Mouse (Mus musculus) right cerebral cortex, postnatal 4 days (tissue): ENCODE results near the gene Phf24.

ENCODE experiments used
- DNase-seq: peaks from one replicate; pipeline ENCODE4 v3.0.0-alpha.2; 2022

Phf24 gene

GRCm38 (mm10) chr4:42915311-42915710 is 1.1 kb upstream of the Phf24 start:
- DNase-seq, result no peak

GRCm38 (mm10) chr4:42915966-42916365 is 494 bp upstream of the Phf24 start:
- DNase-seq, result no peak

GRCm38 (mm10) chr4:42917402-42917774 is 928 bp downstream of the Phf24 start:
- peak; percentile 40 for DNase-seq

GRCm38 (mm10) chr4:42920726-42921125 is 4.3 kb downstream of the Phf24 start:
- DNase-seq, result no peak

- DNase-seq, result no peak
These were observed 5.1 kb downstream of the Phf24 start for GRCm38 (mm10) chr4:42921536-42921935.

- DNase-seq, result no peak
These were observed 5.6 kb downstream of the Phf24 start for GRCm38 (mm10) chr4:42922056-42922455.

GRCm38 (mm10) chr4:42922461-42922860 is 6.0 kb downstream of the Phf24 start:
- DNase-seq, result no peak

- DNase-seq, result no peak
These were observed 7.7 kb downstream of the Phf24 start for GRCm38 (mm10) chr4:42924095-42924710.

- no peak for DNase-seq
These were observed 11.7 kb downstream of the Phf24 start for GRCm38 (mm10) chr4:42928209-42928608.

GRCm38 (mm10) chr4:42928952-42929351 is 12.5 kb downstream of the Phf24 start:
- no peak for DNase-seq

GRCm38 (mm10) chr4:42932229-42932969 is 15.9 kb downstream of the Phf24 start:
- DNase-seq, result no peak

GRCm38 (mm10) chr4:42933630-42934029 is 17.2 kb downstream of the Phf24 start:
- DNase-seq, result no peak

- no peak for DNase-seq
These were observed 24.9 kb downstream of the Phf24 start for GRCm38 (mm10) chr4:42941396-42941795.

- no peak for DNase-seq
These were observed 26.9 kb downstream of the Phf24 start for GRCm38 (mm10) chr4:42943341-42943740.

GRCm38 (mm10) chr4:42944185-42944584 is 27.7 kb downstream of the Phf24 start:
- DNase-seq, result no peak

GRCm38 (mm10) chr4:42945043-42945442 is 28.6 kb downstream of the Phf24 start:
- DNase-seq, result no peak

GRCm38 (mm10) chr4:42945445-42945844 is 29.0 kb downstream of the Phf24 start:
- no peak for DNase-seq

- peak; percentile 84 for DNase-seq
These were observed 29.5 kb downstream of the Phf24 start for GRCm38 (mm10) chr4:42945952-42946351.

GRCm38 (mm10) chr4:42946733-42947290 is 30.4 kb downstream of the Phf24 start:
- peak; percentile 93 for DNase-seq

- DNase-seq, result no peak
These were observed 32.1 kb downstream of the Phf24 start for GRCm38 (mm10) chr4:42948527-42948926.

- no peak for DNase-seq
These were observed 32.7 kb downstream of the Phf24 start for GRCm38 (mm10) chr4:42949051-42949675.

GRCm38 (mm10) chr4:42949676-42950051 is 33.2 kb downstream of the Phf24 start, which contains the start of gene Dnajb5:
TSS of gene Dnajb5 (plus strand) at chr4:42949814.
- DNase-seq, result peak; percentile 95

- peak; percentile 85 for DNase-seq
These were observed 33.7 kb downstream of the Phf24 start for GRCm38 (mm10) chr4:42950065-42950558.
